Mouse (Mus musculus) cortical plate, adult 2 months (tissue): Measurements from ENCODE around the gene Ace3.

ENCODE experiments used
- CTCF ChIP-seq: fragments of 200-500 bp; IDR thresholded peaks from 2 replicates; pipeline ENCODE4 v1.5.1; 2011; ENCODE audit warnings: mild to moderate bottlenecking, control low read depth, low read length; ENCODE audit not compliant: insufficient read depth; ENCODE audit errors: extremely low read depth
- POLR2A ChIP-seq: fragments of 200-500 bp; IDR thresholded peaks from 2 replicates; pipeline ENCODE4 v1.6.1; 2011; ENCODE audit warnings: mild to moderate bottlenecking, low read length, control low read depth; ENCODE audit not compliant: insufficient read depth; ENCODE audit errors: extremely low read depth

- TF ChIP-seq POLR2A (no peak), CTCF (no peak)
These were observed 5.6 kb downstream of the Ace3 start for GRCm38 (mm10) chr11:106000062-106000461.
